Mouse (Mus musculus) hindbrain, embryonic 10.5 days (tissue): Measurements from ENCODE around the gene Ccdc83. TPM values are rescaled to one million over a fixed set of nuclear protein-coding genes. Genes with fewer than 3 reads are reported as not detected.

Experiments
- DNase-seq: peaks from one replicate; pipeline ENCODE4 v3.0.0-alpha.2; 2017; ENCODE audit warnings: low spot score
- H3K27ac ChIP-seq: fragments of 300-500 bp; sonication (generic); 2 replicates; pipeline ENCODE4 v1.5.1; 2016; ENCODE audit warnings: mild to moderate bottlenecking, moderate library complexity
- H3K27me3 ChIP-seq: fragments of 300-500 bp; sonication (generic); 2 replicates; pipeline ENCODE4 v1.6.1; 2016; ENCODE audit warnings: mild to moderate bottlenecking; ENCODE audit not compliant: poor library complexity, insufficient read depth, severe bottlenecking
- H3K36me3 ChIP-seq: fragments of 300-500 bp; sonication (generic); 2 replicates; pipeline ENCODE4 v1.6.1; 2016; ENCODE audit warnings: mild to moderate bottlenecking, moderate library complexity
- H3K4me1 ChIP-seq: fragments of 300-500 bp; sonication (generic); replicated peaks from 2 replicates; pipeline ENCODE4 v1.6.1; 2016; ENCODE audit warnings: mild to moderate bottlenecking
- H3K4me3 ChIP-seq: fragments of 300-500 bp; sonication (generic); 2 replicates; pipeline ENCODE4 v1.5.1; 2016; ENCODE audit warnings: mild to moderate bottlenecking, moderate library complexity
- H3K9me3 ChIP-seq: fragments of 300-500 bp; sonication (generic); 2 replicates; pipeline ENCODE4 v1.6.1; 2016; ENCODE audit warnings: mild to moderate bottlenecking, moderate library complexity
- WGBS: fragments of 180-500 bp; shearing (Covaris S2); methylation state at CpG from one replicate; pipeline ENCODE4 v1.1.7; 2016; 5-methylcytosine and 5-hydroxymethylcytosine counted together
- polyA plus RNA-seq: library from polyadenylated mRNA; unstranded; fragments of >200 nt; fragmentation: Nextera tagmentation; extraction: Ambion mirVana; gene quantifications from 2 replicates; pipeline ENCODE4 v1.2.1, GENCODE M21; 2016

Gene Ccdc83
- polyA plus RNA-seq, 1 experiment from 2014 or later: not detected

DNA sequence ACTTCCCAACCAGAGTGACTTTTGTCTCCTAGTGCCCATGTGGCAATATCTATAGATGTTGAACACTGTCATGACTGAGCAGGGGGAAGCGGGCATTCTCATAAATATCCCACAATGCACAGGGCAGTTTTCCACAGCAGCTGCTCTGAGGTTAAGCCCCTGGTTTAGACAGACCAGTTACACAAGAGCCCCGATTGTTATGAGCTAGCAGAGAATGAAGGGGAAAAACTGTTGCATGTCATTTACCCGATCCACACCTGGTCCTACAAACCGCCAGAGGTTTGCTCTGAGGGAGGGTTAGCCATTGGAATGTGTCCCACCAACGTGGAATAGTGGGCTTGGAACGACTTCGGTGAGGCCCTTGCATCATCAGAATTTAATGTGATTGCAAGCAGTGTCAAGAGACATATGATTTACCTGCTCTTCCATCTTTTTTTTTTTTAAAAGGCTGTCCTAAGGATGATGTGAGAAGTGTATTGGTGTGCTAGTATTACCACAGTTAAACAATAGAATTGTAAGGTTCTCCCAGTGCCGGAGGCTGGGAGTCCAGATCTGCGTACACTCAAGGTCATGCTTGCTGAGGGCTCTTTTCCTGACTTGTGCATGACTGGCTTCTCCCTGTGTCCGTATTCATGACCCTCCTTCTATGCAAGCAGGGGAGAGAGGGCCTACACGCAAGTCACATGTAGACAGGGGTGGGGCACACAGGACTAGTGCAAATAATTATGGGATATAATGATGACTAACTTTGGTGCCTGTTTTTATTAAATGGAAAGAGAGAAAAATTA lies 16.4 kb upstream of the Ccdc83 start:
- Histone ChIP-seq H3K4me1 (no peaks in the 10 kb centered on the region), H3K4me3 (no peak overlapping the region), H3K9me3 (no peaks in the 10 kb centered on the region), H3K27ac (no peak overlapping the region), H3K27me3 (no peaks in the 10 kb centered on the region), H3K36me3 (no peaks in the 10 kb centered on the region)
- no peak for DNase-seq
- 85% methylated on average over 11 of the region's 11 CpGs for WGBS

DNA sequence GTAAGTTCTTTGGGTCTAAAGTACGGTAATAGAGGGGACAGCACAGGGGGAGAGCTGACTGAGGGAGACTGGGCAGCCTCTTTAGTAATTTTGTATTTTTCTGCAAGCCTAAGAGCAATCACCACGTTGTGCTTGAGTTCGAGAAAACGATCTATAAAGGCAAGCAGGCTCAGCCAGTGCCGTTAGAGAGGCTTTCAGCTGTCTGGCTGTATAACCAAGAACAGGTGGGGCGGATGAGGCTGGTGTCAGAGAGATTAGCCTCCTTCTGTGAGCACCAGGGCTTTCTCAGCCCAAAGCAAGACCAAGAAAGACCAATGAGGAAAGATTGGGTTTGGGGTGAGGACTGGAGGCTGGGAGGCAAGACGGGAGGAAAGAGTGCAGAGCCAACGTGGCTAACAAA lies 15.3 kb upstream of the Ccdc83 start:
- Histone ChIP-seq H3K4me1 (no peaks in the 10 kb centered on the region), H3K4me3 (no peak overlapping the region), H3K27ac (no peak overlapping the region), H3K27me3 (no peaks in the 10 kb centered on the region), H3K36me3 (no peaks in the 10 kb centered on the region), H3K9me3 (no peaks in the 10 kb centered on the region)
- WGBS: 71% methylated on average over 8 of the region's 8 CpGs
- no peak for DNase-seq

DNA sequence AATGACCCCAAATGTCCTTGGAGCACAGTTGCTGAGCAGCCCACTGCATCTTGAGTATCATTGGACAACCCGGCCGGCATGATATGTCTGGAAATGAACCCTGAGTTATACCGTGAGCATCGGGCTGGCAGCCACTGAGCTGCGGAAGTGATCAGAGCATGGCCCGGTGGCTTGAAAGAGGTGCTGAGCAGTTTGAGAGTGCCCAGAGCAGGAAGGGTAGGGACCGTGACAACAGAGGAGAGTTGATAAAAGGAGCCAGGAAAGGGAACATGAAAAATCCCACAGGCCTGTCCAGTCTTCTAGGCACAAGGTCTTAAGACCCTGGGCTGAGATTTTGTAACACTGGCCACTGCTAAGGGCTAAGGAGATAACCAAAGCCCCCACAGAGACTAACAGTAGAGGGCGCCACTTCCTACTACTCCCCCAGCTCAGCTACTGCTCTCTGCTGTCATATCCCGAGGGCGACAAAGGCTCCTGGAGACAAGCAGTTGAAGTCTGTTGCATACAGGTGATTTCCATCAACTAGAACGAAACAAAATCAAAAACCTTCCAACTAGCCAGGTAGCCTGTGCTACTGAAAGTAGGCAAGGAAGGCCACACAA lies 14.8 kb upstream of the Ccdc83 start:
- Histone ChIP-seq H3K27ac (no peak overlapping the region), H3K4me3 (no peak overlapping the region), H3K4me1 (no peaks in the 10 kb centered on the region), H3K9me3 (no peaks in the 10 kb centered on the region), H3K36me3 (no peaks in the 10 kb centered on the region), H3K27me3 (no peaks in the 10 kb centered on the region)
- WGBS: 70% methylated on average over 11 of the region's 11 CpGs
- peak; percentile 28 for DNase-seq

DNA sequence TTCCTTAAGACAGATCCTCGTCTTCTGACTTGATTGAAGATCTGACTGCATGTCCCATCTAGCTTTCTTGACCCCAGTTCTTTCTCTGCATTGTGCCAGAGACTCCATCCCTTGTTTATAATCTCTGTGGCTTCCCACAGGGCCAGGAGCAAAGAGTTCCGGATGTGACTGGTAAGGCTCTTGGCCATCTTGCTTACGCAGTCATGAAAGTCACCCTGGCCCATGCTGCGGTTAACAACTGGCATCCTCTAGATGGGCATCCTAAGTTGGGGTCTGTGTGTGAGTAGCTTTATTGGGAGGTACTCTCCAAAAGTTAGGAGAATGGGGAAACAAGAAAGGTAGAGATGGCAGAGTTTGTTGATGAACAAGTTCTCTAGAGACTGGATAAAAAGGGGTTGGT lies 13.6 kb upstream of the Ccdc83 start:
- 95% methylated on average over 4 of the region's 4 CpGs for WGBS

DNA sequence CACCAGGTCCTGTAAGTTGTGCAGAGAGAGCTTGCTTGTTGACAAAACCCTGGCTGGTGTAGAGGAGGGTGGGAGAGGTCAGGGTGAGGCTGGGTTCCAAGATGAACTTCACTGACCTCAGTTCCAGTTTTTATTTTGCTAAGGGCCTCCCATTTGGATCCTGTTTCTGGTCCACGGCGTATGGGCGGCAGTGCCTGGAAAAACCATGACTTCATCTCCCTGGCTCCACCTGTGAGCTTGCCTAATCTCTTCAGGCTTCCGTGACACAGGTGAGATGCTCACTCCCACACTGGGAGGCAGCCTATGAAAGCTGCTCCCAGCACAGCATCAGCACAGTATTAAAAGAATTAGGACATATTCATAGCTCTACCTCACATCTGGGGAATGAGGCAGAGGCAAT lies 12.2 kb upstream of the Ccdc83 start:
- H3K4me1 ChIP-seq: no peaks in the 10 kb centered on the region
- DNase-seq: no peak
- 72% methylated on average over 4 of the region's 4 CpGs for WGBS
- H3K27me3 ChIP-seq: no peaks in the 10 kb centered on the region
- no peak overlapping the region for H3K27ac ChIP-seq
- H3K4me3 ChIP-seq: no peak overlapping the region
- H3K9me3 ChIP-seq: no peaks in the 10 kb centered on the region
- H3K36me3 ChIP-seq: no peaks in the 10 kb centered on the region

More for the DNA sequence above, 13.6 kb upstream of the Ccdc83 start:
- no peaks in the 10 kb centered on the region for H3K4me1 ChIP-seq
- no peaks in the 10 kb centered on the region for H3K36me3 ChIP-seq
- H3K9me3 ChIP-seq: no peaks in the 10 kb centered on the region
- H3K27ac ChIP-seq: no peak overlapping the region
- DNase-seq: no peak
- H3K27me3 ChIP-seq: no peaks in the 10 kb centered on the region
- H3K4me3 ChIP-seq: no peak overlapping the region

DNA sequence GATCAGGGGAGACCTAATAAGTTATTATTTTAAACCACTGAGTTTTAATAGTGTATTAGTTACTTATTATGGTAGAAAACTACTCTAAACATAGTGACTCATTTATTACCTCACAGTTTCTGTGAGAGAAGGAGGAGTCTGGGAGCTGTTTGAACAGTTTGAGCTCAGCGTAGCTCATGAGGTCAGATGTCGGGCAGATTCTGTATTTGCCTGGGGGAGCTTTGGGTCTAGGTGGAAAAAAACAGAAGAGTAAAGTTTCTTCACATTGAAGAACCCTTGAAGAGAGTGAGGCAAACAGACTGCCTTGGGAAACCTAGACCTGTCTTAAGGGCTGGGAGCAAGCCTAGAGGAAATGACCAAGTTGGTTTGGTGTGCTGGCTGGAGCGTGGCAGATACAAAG lies 11.7 kb upstream of the Ccdc83 start:
- Histone ChIP-seq H3K4me3 (no peak overlapping the region), H3K9me3 (no peaks in the 10 kb centered on the region), H3K4me1 (no peaks in the 10 kb centered on the region), H3K27ac (no peak overlapping the region), H3K36me3 (no peaks in the 10 kb centered on the region), H3K27me3 (no peaks in the 10 kb centered on the region)
- 76% methylated on average over 3 of the region's 3 CpGs for WGBS
- no peak for DNase-seq

DNA sequence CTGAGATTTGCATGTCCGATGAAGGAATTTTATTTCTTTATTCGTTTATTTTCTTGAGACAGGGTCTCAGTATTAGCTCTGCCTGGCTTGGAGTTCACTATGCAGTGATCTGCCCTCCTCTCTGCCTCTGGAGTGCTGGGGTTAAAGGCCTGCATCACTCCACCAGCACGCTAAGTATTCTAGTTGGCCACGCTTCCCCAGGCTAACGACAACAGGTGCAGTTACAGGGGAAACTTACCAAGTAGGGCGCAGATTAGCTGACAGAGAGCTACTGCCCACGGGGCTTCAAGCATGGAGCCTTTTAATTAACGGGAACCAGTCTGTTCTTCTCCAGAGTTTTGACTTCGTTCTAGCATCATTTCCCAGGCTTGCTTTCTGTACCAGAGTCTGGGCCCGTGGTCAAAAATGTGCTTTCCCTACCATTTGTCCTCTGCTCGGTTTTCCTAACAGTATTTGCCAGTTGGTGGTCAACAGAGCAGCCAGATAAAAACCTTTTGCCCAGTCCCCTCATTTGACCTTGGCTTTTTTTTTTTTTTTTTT lies 9.1 kb upstream of the Ccdc83 start:
- Histone ChIP-seq H3K4me3 (no peak overlapping the region), H3K36me3 (no peaks in the 10 kb centered on the region), H3K4me1 (no peaks in the 10 kb centered on the region), H3K27ac (no peak overlapping the region), H3K27me3 (no peaks in the 10 kb centered on the region), H3K9me3 (no peaks in the 10 kb centered on the region)
- 73% methylated on average over 11 of the region's 11 CpGs for whole genome bisulfite sequencing
- DNase-seq: no peak

DNA sequence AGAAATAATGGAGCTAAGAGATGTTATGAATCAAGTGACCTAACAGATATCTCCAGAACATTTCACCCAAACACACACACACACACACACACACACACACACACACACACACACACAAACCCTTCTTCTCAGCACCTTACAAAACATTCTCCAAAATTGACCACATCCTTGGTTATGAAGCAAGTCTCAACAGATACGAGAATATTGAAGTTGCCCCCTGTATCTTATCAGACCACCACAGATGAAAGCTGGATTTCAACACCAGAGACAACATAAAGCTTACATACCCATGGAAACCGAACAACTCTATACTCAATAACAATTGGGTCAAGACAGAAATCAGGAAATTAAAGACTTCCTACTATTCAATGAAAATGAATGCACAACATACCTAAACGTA lies 4.6 kb upstream of the Ccdc83 start:
- Histone ChIP-seq H3K27ac (no peak overlapping the region), H3K9me3 (no peaks in the 10 kb centered on the region), H3K36me3 (no peaks in the 10 kb centered on the region), H3K27me3 (no peaks in the 10 kb centered on the region), H3K4me3 (no peak overlapping the region), H3K4me1 (peaks cover 7% of the 10 kb centered on the region)
- no peak for DNase-seq
- 82% methylated on average over 3 of the region's 3 CpGs for WGBS

DNA sequence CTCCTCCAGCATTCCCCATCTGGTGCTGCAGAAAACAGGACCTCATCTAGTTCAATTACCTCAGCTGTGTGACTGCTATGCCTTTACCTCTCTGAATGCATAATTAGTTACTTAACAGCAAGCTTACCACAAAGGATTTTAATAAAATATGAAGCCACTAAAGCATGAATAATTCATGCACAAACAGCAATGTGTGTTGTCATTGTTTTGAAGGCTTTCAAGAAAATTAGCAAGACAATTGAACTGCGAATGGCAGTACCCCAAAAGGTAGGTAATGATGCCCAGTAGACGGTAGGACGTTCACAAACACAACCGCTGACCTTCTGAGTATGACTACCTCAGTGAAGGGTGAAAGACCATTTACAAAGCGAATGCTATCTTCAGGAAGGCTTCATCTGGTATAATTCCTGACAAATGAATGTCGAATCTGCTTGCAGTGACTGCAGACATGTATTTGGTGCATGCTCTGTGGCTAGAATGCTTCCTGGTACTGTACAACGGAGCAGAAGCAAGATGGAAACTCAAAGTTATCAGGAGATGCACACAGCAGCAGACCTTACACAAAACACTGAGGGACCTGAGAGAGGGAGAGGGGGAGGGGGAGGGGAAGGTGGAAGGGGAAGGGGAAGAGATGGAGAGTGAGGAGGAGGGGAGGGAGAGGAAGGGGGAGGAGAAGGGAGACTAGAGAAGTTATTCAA lies 3.5 kb downstream of the Ccdc83 start:
- peak overlapping the region; percentile 13; the same call in 1 of the 2 replicates for H3K4me3 ChIP-seq
- DNase-seq: no peak
- H3K27ac ChIP-seq: peak overlapping the region; percentile 76
- 33% methylated on average over 7 of the region's 7 CpGs for WGBS
- peaks cover 17% of the 10 kb centered on the region for H3K4me1 ChIP-seq
- no peaks in the 10 kb centered on the region for H3K27me3 ChIP-seq
- H3K36me3 ChIP-seq: no peaks in the 10 kb centered on the region
- no peaks in the 10 kb centered on the region for H3K9me3 ChIP-seq

DNA sequence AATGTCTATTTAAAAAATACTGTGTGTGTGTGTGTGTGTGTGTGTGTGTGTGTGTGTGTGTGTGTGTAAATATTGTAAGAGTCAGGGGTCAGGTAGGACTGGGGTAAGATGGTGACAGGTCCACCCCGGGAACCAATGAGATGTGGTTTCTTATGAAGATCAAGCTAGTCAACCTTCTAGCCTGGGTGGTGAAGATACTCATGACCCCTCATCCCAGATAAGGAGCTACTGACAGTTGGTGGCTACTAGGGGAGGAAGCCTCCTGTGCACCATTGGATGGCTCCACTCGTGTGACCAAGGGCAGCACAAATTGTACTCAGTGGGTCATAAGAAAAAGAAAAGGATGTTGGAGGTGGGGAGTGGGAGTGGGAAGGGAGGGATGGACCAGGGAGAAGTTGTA lies 5.7 kb downstream of the Ccdc83 start:
- Histone ChIP-seq H3K27me3 (no peaks in the 10 kb centered on the region), H3K27ac (no peak overlapping the region), H3K36me3 (no peaks in the 10 kb centered on the region), H3K9me3 (no peaks in the 10 kb centered on the region), H3K4me3 (no peak overlapping the region), H3K4me1 (peaks cover 8% of the 10 kb centered on the region)
- DNase-seq: no peak
- WGBS: 84% methylated on average over 2 of the region's 2 CpGs

DNA sequence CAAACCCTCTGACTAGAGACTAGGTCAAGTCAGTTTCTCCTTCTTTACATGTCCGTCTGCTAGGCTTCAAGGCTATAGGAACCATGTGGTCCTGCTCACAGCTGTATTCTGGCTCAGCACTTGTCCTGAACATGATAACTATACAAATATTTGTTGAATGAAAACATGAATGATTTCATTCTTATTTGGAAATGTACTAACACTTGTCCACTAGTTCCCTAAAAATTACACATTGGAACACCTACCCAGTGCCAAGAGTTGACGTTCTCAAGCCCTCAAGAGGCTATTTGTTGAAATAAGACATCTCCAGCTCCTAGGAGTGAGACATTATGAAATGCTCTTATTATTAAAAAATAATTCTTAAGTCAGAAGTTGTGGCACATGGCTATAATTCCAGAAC lies 6.9 kb downstream of the Ccdc83 start:
- Histone ChIP-seq H3K27me3 (no peaks in the 10 kb centered on the region), H3K4me1 (peaks cover 8% of the 10 kb centered on the region), H3K4me3 (no peak overlapping the region), H3K27ac (no peak overlapping the region), H3K36me3 (no peaks in the 10 kb centered on the region), H3K9me3 (no peaks in the 10 kb centered on the region)
- DNase-seq: no peak
- WGBS: 93% methylated on average over 2 of the region's 2 CpGs

DNA sequence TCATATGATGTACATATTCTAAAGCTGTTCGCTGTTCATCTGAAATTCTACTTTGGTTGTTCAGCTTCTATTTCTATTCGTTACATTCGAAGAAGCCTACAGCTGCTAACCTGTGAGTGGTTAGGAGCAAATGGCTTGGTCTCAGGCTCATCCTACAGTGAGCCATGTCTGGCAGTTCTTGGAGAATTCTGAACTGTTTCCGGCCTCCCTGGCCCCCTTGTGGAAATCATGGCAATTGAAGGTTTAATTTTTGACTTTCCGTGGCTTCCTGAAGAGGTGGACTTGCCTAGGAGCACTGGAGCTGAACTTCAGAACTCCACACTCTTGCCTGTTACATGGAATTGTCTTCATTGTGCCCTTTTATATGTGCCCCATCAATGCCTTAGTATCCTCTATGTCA lies 12.6 kb downstream of the Ccdc83 start:
- Histone ChIP-seq H3K4me3 (no peak overlapping the region), H3K27me3 (no peaks in the 10 kb centered on the region), H3K36me3 (no peaks in the 10 kb centered on the region), H3K27ac (no peak overlapping the region), H3K4me1 (no peaks in the 10 kb centered on the region), H3K9me3 (no peaks in the 10 kb centered on the region)
- DNase-seq: no peak
- 73% methylated on average over 5 of the region's 5 CpGs for WGBS

DNA sequence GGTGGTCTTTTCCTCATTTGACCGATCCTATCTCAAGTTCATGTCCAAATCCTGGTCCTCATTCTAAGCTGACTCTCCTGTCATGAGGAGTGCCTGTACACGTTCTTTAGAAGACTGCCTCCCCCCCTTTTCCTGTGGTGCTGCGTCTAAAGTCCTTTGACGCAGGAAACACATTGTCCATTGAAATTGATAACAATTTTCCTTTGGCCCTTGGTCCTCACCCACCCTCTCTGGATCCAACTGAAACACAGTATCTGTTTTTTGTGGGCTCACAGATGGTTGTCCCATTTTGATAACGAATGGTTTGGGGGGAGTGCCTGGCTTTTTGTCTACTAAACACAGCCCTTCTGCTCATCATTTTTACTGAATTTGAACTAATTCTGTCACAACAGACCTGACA lies 21.9 kb downstream of the Ccdc83 start:
- WGBS: 84% methylated on average over 5 of the region's 5 CpGs

More for the DNA sequence above, 21.9 kb downstream of the Ccdc83 start:
- Histone ChIP-seq H3K4me1 (no peaks in the 10 kb centered on the region), H3K27ac (no peak overlapping the region), H3K4me3 (no peak overlapping the region), H3K9me3 (no peaks in the 10 kb centered on the region), H3K36me3 (no peaks in the 10 kb centered on the region), H3K27me3 (no peaks in the 10 kb centered on the region)
- DNase-seq: no peak
